Mouse (Mus musculus): ENCODE data around the gene Obscn.

DNA sequence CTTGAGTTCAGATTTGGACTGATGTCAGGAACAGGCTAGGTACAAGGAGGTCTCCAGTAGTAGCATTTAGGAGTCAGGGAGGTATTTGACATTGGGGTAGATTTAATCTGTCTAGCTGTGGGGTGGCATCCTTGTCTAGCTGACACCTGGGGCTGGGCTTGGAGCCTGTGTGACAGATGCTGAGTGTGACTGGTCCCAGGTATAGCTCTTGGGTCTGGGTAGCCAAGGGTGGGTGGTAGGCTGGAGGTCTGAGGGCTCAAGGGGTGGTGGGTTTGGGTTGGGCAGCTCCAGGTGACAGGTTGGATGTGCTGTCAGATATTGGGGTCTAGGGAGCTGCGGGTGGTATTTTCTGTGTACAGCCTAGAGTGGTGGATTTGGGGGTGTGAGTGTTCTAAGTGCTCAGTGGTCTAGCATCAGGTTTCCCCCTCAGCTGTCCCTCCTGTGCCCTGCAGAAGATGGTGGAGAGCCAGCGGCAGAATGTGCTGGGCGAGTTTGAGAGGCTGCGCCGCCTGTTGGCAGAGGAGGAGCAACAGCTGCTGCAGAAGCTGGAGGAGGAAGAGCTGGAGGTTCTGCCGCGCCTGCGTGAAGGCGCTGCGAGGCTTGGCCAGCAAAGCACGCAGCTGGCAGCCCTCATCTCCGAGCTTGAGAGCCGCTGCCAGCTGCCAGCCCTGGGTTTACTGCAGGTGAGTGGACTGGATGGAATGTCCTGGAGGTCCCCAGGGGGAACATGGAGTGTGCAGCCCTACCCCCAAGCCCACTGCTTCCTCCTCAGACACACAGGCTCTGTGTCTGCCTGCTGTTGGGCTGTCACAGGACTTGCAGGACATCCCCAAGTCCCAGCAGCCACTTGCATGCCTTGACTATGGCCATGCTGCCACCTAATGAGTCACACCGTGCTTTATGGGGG is 154.4 kb downstream of the Obscn start:
- TF ChIP-seq CTCF (IDR thresholded peaks at IDR 0.05; ENCODE audit: low read depth): peak; percentile 78
- no peak for TF ChIP-seq EP300 (IDR thresholded peaks at IDR 0.05; ENCODE audit: low read depth)

Measured in liver, postnatal 0 days (tissue).